Comparison of ENCODE assay signal across 9 mouse cellular contexts in genomic region chr11:12231481-12232035, GRCm38 (mm10).
DNase-seq lines count a peak whose midpoint lies in the region; ATAC-seq and TF ChIP-seq lines count a peak whose summit lies in the region.
"Had no signal": no experiment of that assay in that cellular context is flagged by ENCODE, and none has a peak within 500 bp of the region (broad histone marks: within the 10 kb centered on the region; RNA-seq: fewer than 3 reads in every experiment).

No protein-coding gene starts in this region.

- H3K36me3 ChIP-seq in midbrain, embryonic 13.5 days = no peaks in the 10 kb centered on the region
- H3K36me3 ChIP-seq in midbrain, embryonic 11.5 days (ENCODE audit: control insufficient read depth, insufficient read depth, low read length) = no peaks in the 10 kb centered on the region
- no peaks in the 10 kb centered on the region for H3K36me3 ChIP-seq in forebrain, embryonic 16.5 days (ENCODE audit: control insufficient read depth, insufficient read depth)
- 0 out of 2 replicates have a peak, but pooled peaks cover 2% of the 10 kb centered on the region for H3K36me3 ChIP-seq in neural tube, embryonic 15.5 days
- no peaks in the 10 kb centered on the region for H3K36me3 ChIP-seq in thymus, adult 2 months (ENCODE audit: control insufficient read depth, insufficient read depth, low read length)

- H3K4me3 ChIP-seq in midbrain, embryonic 13.5 days (replicated peaks) = no peak overlapping the region
- no peak overlapping the region for H3K4me3 ChIP-seq in midbrain, embryonic 11.5 days (ENCODE audit: low read depth, low read length)
- no peak overlapping the region for H3K4me3 ChIP-seq in forebrain, embryonic 16.5 days (replicated peaks; ENCODE audit: low read length)
- no peak overlapping the region for H3K4me3 ChIP-seq in neural tube, embryonic 15.5 days (replicated peaks)
- no peak overlapping the region for H3K4me3 ChIP-seq in thymus, adult 2 months (ENCODE audit: control insufficient read depth, insufficient read depth, low read length)
- H3K4me3 ChIP-seq: megakaryocyte, embryonic 14.5 days had no signal

- no peak overlapping the region for H3K4me2 ChIP-seq in midbrain, embryonic 13.5 days (replicated peaks)
- H3K4me2 ChIP-seq in midbrain, embryonic 11.5 days = no peak overlapping the region
- H3K4me2 ChIP-seq in forebrain, embryonic 16.5 days (ENCODE audit: low read length) = no peak overlapping the region
- no peak overlapping the region for H3K4me2 ChIP-seq in neural tube, embryonic 15.5 days

- 76% methylated on average over 6 of the region's 6 CpGs for WGBS in midbrain, embryonic 13.5 days
- WGBS in midbrain, embryonic 11.5 days = 75% methylated on average over 6 of the region's 6 CpGs
- WGBS in forebrain, embryonic 16.5 days = 25% methylated on average over 6 of the region's 6 CpGs
- 66% methylated on average over 6 of the region's 6 CpGs for WGBS in neural tube, embryonic 15.5 days
- WGBS in thymus, adult 2 months = 65% methylated on average over 6 of the region's 6 CpGs

- no peaks in the 10 kb centered on the region for H3K4me1 ChIP-seq in midbrain, embryonic 13.5 days (replicated peaks)
- H3K4me1 ChIP-seq in midbrain, embryonic 11.5 days (ENCODE audit: control insufficient read depth, insufficient read depth, low read length) = no peaks in the 10 kb centered on the region
- H3K4me1 ChIP-seq in forebrain, embryonic 16.5 days (replicated peaks; ENCODE audit: control insufficient read depth, insufficient read depth, low read length) = peaks cover 17% of the 10 kb centered on the region
- peaks cover 14% of the 10 kb centered on the region for H3K4me1 ChIP-seq in neural tube, embryonic 15.5 days
- no peaks in the 10 kb centered on the region for H3K4me1 ChIP-seq in thymus, adult 2 months (replicated peaks; ENCODE audit: control insufficient read depth, insufficient read depth, low read length)
- H3K4me1 ChIP-seq: megakaryocyte, embryonic 14.5 days had no signal

- TF ChIP-seq CTCF in thymus, adult 2 months (IDR thresholded peaks at IDR 0.05; ENCODE audit: borderline replicate concordance, control insufficient read depth, extremely low read depth, insufficient read depth, low read length, poor library complexity) = no peak

- no peaks in the 10 kb centered on the region for H3K27me3 ChIP-seq in midbrain, embryonic 13.5 days
- H3K27me3 ChIP-seq in midbrain, embryonic 11.5 days (ENCODE audit: control insufficient read depth, insufficient read depth, low read length) = no peaks in the 10 kb centered on the region
- H3K27me3 ChIP-seq in forebrain, embryonic 16.5 days (replicated peaks; ENCODE audit: control insufficient read depth, insufficient read depth, low read length) = peaks cover 5% of the 10 kb centered on the region
- no peaks in the 10 kb centered on the region for H3K27me3 ChIP-seq in neural tube, embryonic 15.5 days (replicated peaks)
- no peaks in the 10 kb centered on the region for H3K27me3 ChIP-seq in thymus, adult 2 months (ENCODE audit: control insufficient read depth, insufficient read depth, low read length)

- H3K27ac ChIP-seq in midbrain, embryonic 13.5 days = no peak overlapping the region
- H3K27ac ChIP-seq in midbrain, embryonic 11.5 days (ENCODE audit: low read depth, low read length) = no peak overlapping the region
- no peak overlapping the region for H3K27ac ChIP-seq in forebrain, embryonic 16.5 days (ENCODE audit: low read length)
- no peak overlapping the region for H3K27ac ChIP-seq in neural tube, embryonic 15.5 days (replicated peaks)
- no peak overlapping the region for H3K27ac ChIP-seq in thymus, adult 2 months (ENCODE audit: control insufficient read depth, insufficient read depth, low read length)

- peak; percentile 84 for ATAC-seq in midbrain, embryonic 13.5 days
- ATAC-seq in midbrain, embryonic 11.5 days (ENCODE audit: low FRiP score) = no peak
- ATAC-seq in forebrain, embryonic 16.5 days = peak; percentile 88
- peak; percentile 86 for ATAC-seq in neural tube, embryonic 15.5 days (ENCODE audit: low FRiP score)

- no peaks in the 10 kb centered on the region for H3K9me3 ChIP-seq in midbrain, embryonic 13.5 days
- no peaks in the 10 kb centered on the region for H3K9me3 ChIP-seq in midbrain, embryonic 11.5 days (ENCODE audit: control insufficient read depth, low read length)
- no peaks in the 10 kb centered on the region for H3K9me3 ChIP-seq in forebrain, embryonic 16.5 days (ENCODE audit: control insufficient read depth, low read length)
- H3K9me3 ChIP-seq in neural tube, embryonic 15.5 days (replicated peaks) = no peaks in the 10 kb centered on the region
- H3K9me3 ChIP-seq: megakaryocyte, embryonic 14.5 days had no signal

- no peak for TF ChIP-seq POLR2A in thymus, adult 2 months (IDR thresholded peaks at IDR 0.05; ENCODE audit: control insufficient read depth, extremely low read depth, insufficient read depth, low read length, poor library complexity)

- H3K9ac ChIP-seq in midbrain, embryonic 13.5 days (replicated peaks) = no peak overlapping the region
- no peak overlapping the region for H3K9ac ChIP-seq in midbrain, embryonic 11.5 days (ENCODE audit: low read length)
- H3K9ac ChIP-seq in forebrain, embryonic 16.5 days (replicated peaks; ENCODE audit: low read depth, low read length) = no peak overlapping the region
- H3K9ac ChIP-seq in neural tube, embryonic 15.5 days (replicated peaks) = no peak overlapping the region

- no peak for DNase-seq in midbrain, embryonic 11.5 days (ENCODE audit: low spot score, missing footprints)
- peak; percentile 80 for DNase-seq in heart, postnatal 4 days
- peak; percentile 47 to 68 for DNase-seq in left cerebral cortex, adult 18-20 months (ENCODE audit: low spot score in 2 of 2)
- no peak for DNase-seq in thymus, adult 2 months
- DNase-seq in embryo, embryonic 10.5 days (ENCODE audit: low spot score) = no peak

Comparison
In these comparisons a context has a peak if more than half of its experiments do, and no peak if none do; other contexts are left out.
1. DNase-seq: peak in heart, postnatal 4 days (single experiment) and left cerebral cortex, adult 18-20 months (2 of 2); none in midbrain, embryonic 11.5 days (single experiment), thymus, adult 2 months (single experiment) and embryo, embryonic 10.5 days (single experiment).